Mouse (Mus musculus): ENCODE measurements at regions not wholly inside any gene's neighbourhood (a gene's known extent, or its start where the extent isn't known, plus 50 kb on each side); places are given as distances from the start of the nearest gene placed in this dataset.

DNA sequence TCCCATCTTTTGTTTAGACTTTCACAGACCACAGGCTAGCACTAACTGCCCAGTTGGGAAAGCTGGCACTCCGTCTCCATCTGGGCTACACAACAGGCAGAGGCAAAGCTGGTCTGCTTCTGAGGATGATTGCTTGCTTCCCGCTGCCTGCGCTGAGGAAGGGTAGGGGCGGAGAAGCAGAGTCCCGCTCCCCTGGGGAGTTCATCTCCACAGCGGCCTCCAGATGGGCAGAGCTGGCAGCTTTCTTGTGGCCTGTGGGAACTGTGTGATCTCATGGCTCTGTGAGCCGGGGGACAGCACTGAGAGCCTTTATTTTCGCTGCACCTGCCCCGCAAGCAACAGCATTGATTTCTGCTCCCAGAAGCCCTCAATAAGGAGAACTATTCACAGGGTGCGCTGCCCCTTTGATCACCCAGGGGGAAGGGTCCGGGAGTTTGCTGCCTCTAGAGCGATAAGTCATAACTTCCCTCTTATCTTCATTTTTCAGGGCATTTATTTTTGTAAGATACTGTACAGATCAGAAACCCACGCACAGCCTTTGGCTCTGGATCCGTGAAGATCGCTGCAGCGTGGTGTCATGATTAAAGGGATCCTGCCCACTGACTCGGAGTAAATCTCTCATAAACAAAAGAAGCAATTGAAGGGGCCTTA is 155.7 kb downstream of the Gm9376 start:
- DNase-seq (ENCODE audit: low read depth), result no peak

DNA sequence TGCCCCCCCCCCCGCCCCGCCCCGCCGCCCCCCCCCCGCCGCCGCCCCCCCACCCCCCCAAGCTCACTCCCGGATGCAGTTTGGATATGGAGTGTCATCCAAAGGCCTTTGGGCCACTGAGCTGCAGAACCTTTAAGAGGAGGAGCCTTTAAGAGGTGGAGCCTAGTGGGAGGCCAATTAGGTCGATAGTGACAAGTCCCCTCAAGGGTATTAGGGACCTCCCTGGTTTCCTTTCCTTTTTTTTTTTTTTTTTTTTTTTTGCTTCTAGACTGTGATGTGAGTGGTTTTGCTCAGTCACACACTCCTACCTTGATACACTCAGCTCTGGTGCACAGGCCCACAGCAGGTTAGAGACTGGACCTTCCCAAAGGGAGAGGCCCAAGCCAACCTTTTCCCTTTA is 156.5 kb downstream of the Gm9376 start:
- DNase-seq (ENCODE audit: low read depth), result no peak

DNA sequence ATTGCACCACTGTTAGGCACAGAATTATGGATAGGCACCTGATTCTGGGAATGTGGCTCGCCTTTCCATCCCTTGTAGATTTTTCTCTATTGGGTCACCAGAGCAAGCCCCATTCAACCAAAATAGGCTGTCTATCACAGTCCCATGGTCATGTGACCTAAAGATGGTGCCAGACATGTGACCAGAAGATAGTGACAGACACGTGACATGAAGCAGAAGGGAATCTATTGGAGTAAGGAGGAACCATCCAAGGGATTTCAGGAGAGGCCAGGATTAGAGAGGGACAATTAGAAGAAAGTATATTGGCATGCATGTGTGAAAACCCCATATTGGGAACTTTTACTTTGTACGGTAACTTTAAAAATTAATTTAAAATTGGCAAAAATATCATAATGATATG is 159.8 kb downstream of the Gm9376 start:
- DNase-seq (ENCODE audit: low read depth), result no peak

DNA sequence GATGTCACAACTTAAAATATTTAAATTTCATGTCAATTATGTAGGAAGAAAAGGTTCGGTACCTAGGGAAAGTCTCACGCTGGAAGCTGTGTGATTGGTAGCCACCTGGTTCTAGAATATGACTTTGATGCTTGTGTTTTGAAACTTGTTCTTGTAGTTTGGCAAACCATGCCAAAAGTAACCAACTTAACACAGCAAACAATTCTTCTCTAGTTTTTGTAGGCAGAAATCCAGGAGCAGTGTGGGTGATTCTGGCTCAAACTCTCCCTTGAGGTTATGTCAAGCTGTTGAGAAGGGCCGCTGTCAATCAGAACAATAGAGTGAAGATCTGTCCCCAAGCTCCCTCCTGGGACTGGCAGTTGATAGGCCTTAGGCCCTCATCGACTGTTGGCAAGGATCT is 163.5 kb downstream of the Gm9376 start:
- no peak for DNase-seq (ENCODE audit: low read depth)

DNA sequence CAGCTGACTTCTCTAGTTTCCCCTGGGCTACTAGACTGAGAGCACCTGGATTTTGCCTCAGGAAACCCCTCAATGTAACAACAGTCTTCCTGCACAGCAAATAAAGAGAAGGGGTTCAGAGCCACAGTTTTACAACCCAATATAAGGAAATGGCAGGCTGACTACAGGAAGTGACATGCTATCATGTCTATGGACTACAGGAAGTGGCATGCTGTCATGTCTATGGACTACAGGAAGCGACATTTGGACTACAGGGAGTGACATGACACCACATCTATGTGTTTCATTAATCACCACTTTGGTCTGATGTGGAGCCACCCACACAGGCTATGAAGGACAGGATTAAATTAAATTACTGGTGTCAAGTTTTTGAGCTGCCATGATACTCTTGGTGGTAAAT is 164.0 kb downstream of the Gm9376 start:
- no peak for DNase-seq (ENCODE audit: low read depth)

DNA sequence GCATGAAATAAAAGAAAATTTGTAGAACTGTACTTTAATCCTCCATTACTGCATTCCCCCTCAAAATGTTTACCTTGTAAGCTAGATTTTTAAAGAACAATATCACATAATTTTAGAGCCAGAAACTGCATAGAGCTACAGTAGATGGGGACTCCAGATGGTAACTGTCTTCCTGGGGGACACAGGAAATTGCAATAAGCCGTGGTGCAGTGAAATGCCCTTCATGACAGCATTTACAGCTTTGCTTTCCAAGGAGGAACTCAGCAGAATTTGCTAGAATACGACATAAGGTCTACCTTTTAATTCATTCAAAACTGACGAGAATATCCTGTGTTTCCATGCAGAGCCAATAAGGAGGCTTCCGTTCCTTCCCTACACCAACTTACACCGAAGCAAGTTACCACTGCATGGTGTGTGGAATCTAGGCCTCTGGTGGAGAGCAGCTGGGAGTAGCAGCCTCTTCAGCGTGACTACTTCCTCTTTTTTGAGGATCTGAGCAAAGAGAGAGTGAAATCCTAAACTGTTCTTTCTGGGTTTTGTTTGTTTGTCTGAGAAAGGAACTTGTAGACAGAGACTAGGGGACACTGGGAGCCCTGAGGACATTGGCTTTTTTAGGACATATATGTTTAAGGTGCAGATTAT is 164.6 kb downstream of the Gm9376 start:
- no peak for DNase-seq (ENCODE audit: low read depth)
